Mouse (Mus musculus): Measurements from ENCODE around the gene Zfp319. TPM values are rescaled to one million over a fixed set of nuclear protein-coding genes. Genes with fewer than 3 reads are reported as not detected.

Gene Zfp319
- polyA plus RNA-seq, 1 experiment, result 9.1 TPM

DNA sequence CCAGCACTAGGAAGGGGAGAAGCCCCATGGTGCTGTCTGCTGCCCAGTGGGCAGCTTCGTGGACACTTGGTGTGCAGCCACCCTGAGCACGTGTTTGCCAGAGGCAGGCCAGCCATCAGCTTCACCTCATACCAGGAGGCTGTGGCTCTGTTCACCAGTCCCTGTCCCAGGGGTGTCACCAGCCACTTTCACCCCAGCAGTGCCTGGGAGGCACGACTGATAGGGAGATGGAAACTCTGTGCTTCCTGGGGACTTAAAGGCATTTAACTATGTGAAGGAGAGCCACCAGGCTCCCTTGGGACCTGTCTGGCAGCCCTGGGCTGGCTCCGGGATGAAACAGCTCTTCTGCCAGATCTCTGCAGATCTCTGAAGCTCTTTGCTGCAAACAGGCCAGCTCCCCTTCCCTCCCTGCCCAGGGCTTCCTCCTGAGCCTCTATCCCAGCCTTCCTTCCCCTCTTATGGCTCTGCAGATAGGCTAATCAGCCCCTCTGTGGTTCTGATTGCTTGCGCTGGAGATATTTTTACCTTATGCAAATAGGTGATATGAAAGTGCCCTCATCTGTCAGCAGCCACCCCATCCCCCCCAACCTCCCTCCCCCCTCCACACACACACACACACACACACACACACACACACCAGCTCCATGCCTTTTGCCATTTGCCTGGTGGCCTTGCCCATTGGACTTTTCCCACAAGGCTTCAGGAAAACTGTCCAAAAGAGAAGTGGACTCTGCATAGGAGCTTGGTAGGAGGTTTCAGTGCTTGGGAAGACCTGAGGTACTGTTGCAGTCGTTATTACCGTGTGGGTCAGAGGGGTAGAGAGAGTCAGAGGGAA, 28.6 kb upstream of the Zfp319 start:
- WGBS, result 51% methylated on average over 7 of the region's 7 CpGs
- DNase-seq (ENCODE audit: low read depth in 1 of 2, low spot score in 2 of 2), result no peak
- TF ChIP-seq CTCF (IDR thresholded peaks at IDR 0.05; ENCODE audit: extremely low read depth, insufficient read depth, insufficient read length, insufficient replicate concordance), result no peak
- no peak for TF ChIP-seq POLR2A (IDR thresholded peaks at IDR 0.05; ENCODE audit: low read depth, low read length)
- Histone ChIP-seq H3K27me3 (ENCODE audit: control insufficient read depth, insufficient read depth, low read length) (no peaks in the 10 kb centered on the region), H3K36me3 (ENCODE audit: control insufficient read depth, insufficient read depth, low read length) (no peaks in the 10 kb centered on the region), H3K4me3 (ENCODE audit: extremely low read depth, insufficient read depth, insufficient read length) (no peak overlapping the region), H3K4me1 (ENCODE audit: control insufficient read depth, insufficient read depth, insufficient read length) (peaks cover 7% of the 10 kb centered on the region; the same call in 1 of the 2 replicates), H3K27ac (ENCODE audit: insufficient read depth, low read length) (no peak overlapping the region)

DNA sequence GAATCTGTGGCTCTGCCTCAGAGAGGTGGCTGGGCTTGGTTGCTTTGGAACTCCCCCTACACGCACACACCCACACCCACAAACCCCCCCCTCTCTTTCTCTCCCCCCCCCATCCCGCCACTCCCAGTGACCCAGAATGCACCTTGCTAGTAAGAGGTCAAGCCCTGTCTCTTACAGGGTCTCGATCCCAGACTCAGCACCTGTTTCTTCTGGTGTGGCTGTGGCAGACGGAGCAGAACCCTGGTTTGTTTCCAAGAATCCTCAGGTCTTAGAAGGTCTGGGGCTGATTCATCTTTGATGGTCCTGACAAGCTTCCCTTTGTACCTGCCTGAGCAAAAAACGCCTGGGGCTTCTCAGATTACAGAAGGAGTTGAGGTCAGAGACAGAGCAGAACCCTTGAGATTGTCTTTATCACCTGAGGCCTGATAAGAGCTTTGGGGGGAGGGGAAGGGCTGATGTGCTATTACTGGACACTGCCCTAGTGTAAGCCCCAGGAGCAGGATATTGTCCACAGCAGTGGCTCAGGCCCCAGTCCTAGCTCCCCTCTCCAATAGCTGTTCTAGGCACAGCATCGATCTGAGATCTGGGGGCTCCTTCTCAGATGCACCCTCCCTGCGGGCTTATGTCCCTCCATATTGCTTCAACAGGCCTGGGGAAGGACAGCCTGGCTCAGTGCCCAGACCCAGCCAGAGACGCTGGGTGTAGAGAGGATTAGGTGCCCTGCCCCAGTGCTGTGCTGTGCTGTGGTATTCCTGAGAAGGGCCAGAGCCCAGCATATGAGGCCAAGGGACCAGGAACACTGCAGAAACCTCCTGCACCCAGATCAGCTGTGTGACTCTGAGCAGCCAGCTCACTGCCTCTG, 27.0 kb upstream of the Zfp319 start:
- H3K4me1 ChIP-seq (ENCODE audit: control insufficient read depth, insufficient read depth, insufficient read length), result peaks cover 7% of the 10 kb centered on the region; the same call in 1 of the 2 replicates
- no peak overlapping the region for H3K4me3 ChIP-seq (ENCODE audit: extremely low read depth, insufficient read depth, insufficient read length)
- TF ChIP-seq CTCF (IDR thresholded peaks at IDR 0.05; ENCODE audit: extremely low read depth, insufficient read depth, insufficient read length, insufficient replicate concordance) (no peak), POLR2A (IDR thresholded peaks at IDR 0.05; ENCODE audit: low read depth, low read length) (no peak)
- H3K27ac ChIP-seq (ENCODE audit: insufficient read depth, low read length), result no peak overlapping the region
- WGBS, result 71% methylated on average over 8 of the region's 8 CpGs
- H3K36me3 ChIP-seq (ENCODE audit: control insufficient read depth, insufficient read depth, low read length), result no peaks in the 10 kb centered on the region
- no peak for DNase-seq (ENCODE audit: low read depth in 1 of 2, low spot score in 2 of 2)
- no peaks in the 10 kb centered on the region for H3K27me3 ChIP-seq (ENCODE audit: control insufficient read depth, insufficient read depth, low read length)

- H3K36me3 ChIP-seq (ENCODE audit: control insufficient read depth, insufficient read depth, low read length), result no peaks in the 10 kb centered on the region
- WGBS, result 88% methylated on average over 2 of the region's 2 CpGs
- no peak for TF ChIP-seq POLR2A (IDR thresholded peaks at IDR 0.05; ENCODE audit: low read depth, low read length)
- TF ChIP-seq CTCF (IDR thresholded peaks at IDR 0.05; ENCODE audit: extremely low read depth, insufficient read depth, insufficient read length, insufficient replicate concordance), result no peak
- H3K4me1 ChIP-seq (ENCODE audit: control insufficient read depth, insufficient read depth, insufficient read length), result peaks cover 6% of the 10 kb centered on the region; the same call in 1 of the 2 replicates
- no peak overlapping the region for H3K4me3 ChIP-seq (ENCODE audit: extremely low read depth, insufficient read depth, insufficient read length)
- no peak for DNase-seq (ENCODE audit: low read depth in 1 of 2, low spot score in 2 of 2)
- H3K27ac ChIP-seq (ENCODE audit: insufficient read depth, low read length), result no peak overlapping the region
- H3K27me3 ChIP-seq (ENCODE audit: control insufficient read depth, insufficient read depth, low read length), result peaks cover 10% of the 10 kb centered on the region
Observed at GRCm38 (mm10) chr8:95354606-95355005, 22.9 kb upstream of the Zfp319 start.

DNA sequence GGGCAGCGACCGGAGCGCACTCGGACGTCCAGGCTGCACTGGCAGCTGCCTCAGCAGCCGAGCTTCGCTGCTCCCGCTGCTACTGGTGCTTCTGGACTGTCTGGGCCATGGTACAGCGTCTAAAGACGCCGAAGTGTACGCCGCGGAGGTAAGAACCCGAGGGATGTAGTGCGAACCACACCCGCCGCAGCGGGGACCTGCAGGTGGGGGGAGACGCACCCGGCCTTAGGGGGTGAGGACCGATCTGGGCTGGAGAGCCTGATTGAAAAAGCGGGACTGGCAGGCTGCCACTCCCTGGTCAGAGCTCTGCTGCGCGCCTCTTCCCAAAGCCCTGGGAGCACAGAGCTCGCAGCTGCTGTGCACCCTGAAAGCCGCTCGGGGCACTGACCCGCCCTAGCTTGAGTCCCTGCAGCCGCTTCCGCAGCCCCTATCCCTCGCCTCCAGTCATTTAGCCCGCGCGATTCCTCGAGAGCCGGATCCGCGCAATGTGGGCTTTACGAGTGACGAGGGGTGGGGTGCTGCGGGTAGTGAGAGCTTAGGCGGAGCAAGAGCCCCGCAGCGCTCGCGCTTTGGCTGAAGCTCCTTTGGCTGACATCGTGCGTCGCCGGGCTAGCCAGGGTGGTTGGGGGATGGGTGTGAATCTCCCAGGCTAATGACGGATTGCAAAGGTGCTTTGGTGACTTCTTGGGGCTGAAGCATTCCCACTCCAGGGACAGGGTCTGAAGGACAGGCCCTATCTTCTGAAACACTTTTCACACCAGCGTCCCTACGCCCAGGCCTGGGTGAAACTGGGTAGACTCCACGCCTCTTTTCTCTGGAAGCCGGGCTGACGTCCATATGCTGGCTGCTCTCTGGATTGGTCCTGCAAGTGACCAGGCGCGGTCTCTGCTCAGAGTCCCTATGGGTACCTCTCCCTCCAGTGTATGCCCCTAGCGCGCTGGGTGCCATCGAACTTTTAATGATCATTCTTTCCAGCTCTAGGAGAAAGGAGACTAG, 21.4 kb upstream of the Zfp319 start:
- TF ChIP-seq POLR2A (IDR thresholded peaks at IDR 0.05; ENCODE audit: low read depth, low read length), result no peak
- TF ChIP-seq CTCF (IDR thresholded peaks at IDR 0.05; ENCODE audit: extremely low read depth, insufficient read depth, insufficient read length, insufficient replicate concordance), result no peak
- DNase-seq (ENCODE audit: low read depth in 1 of 2, low spot score in 2 of 2), result no peak
- Histone ChIP-seq H3K27ac (ENCODE audit: insufficient read depth, low read length) (no peak overlapping the region), H3K27me3 (ENCODE audit: control insufficient read depth, insufficient read depth, low read length) (peaks cover 10% of the 10 kb centered on the region), H3K36me3 (ENCODE audit: control insufficient read depth, insufficient read depth, low read length) (no peaks in the 10 kb centered on the region), H3K4me1 (ENCODE audit: control insufficient read depth, insufficient read depth, insufficient read length) (peaks cover 10% of the 10 kb centered on the region), H3K4me3 (ENCODE audit: extremely low read depth, insufficient read depth, insufficient read length) (peak overlapping the region; percentile 35; the same call in 1 of the 2 replicates)
- 14% methylated on average over 62 of the region's 62 CpGs for WGBS

- WGBS, result under 1% methylated on average over 80 of the region's 80 CpGs
- H3K4me3 ChIP-seq (ENCODE audit: extremely low read depth, insufficient read depth, insufficient read length), result peak within 1 kb of the TSS; percentile 35; the same call in 1 of the 2 replicates
- TF ChIP-seq POLR2A (IDR thresholded peaks at IDR 0.05; ENCODE audit: low read depth, low read length), result no peak
- no peak for TF ChIP-seq CTCF (IDR thresholded peaks at IDR 0.05; ENCODE audit: extremely low read depth, insufficient read depth, insufficient read length, insufficient replicate concordance)
- no peak for DNase-seq (ENCODE audit: low read depth in 1 of 2, low spot score in 2 of 2)
- peaks cover 10% of the 10 kb centered on the region for H3K4me1 ChIP-seq (ENCODE audit: control insufficient read depth, insufficient read depth, insufficient read length)
- peaks cover 10% of the 10 kb centered on the region for H3K27me3 ChIP-seq (ENCODE audit: control insufficient read depth, insufficient read depth, low read length)
- H3K27ac ChIP-seq (ENCODE audit: insufficient read depth, low read length), result no peak within 1 kb of the TSS
- H3K36me3 ChIP-seq (ENCODE audit: control insufficient read depth, insufficient read depth, low read length), result no peaks in the 10 kb centered on the region
Observed at GRCm38 (mm10) chr8:95352151-95352870, 20.6 kb upstream of the Zfp319 start, which contains the start of gene Mmp15. TSS of gene Mmp15 (plus strand) at chr8:95352268.
